Mouse (Mus musculus) fibroblast of lung, adult 2 months (primary cell): ENCODE data around the gene Ccdc162.

Source experiments
- DNase-seq: peaks from one replicate; pipeline ENCODE4 v3.0.0-alpha.2; 2011; ENCODE audit warnings: low read depth

Gene Ccdc162

DNA sequence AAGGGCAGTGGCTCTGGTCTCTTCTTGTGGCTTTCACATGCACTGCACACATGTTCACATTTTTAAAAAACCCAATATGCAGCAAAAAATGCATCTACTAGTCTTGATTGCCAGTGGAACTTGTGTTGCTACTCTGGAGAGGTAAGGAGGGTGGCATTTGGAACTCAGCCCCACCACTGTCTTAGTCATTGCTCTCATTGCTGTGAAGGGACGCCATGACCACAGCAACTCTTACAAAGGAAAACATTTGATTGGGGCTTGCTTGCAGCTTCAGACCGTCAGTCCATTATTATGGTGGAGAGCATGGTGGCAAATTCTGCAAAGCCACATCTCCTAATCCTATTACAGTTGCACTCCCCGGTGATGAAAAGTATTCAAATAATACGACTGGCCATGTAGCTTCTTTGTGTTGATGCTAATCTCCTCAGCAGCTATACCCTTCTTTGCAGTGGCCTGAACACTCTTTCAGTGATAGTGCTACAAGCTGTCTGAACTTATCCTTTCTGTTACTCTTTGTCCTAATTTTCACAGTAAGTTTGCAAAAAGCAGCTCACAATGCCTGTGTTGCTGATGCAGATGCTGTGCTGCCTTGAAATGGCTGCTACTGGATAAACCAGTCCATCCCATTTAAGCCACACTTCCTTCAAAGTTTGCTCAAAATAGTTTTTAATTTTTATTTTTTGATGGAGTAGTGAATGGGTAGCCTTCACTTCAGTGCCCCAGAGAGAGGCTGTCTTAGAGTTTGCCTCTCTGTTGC is 179.0 kb downstream of the Ccdc162 start:
- no peak for DNase-seq

DNA sequence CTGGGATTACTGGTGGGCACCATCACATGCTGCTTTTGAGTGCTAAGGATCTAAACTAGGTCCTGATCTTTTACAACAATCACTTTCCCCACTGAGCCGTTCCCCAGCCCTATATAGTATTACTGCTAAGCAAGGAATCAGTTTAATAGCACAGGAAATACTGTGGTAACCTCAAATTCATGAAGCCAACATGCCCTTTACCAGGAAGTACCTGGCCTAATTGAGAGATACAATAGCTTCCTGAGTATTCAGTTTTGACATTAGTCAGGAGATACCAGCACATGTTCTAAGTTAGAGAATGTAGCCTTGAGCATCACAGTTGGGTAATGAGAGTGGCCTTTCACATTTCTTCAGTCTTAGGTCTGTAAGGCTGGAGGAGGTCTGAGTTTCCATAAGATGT is 179.7 kb downstream of the Ccdc162 start:
- no peak for DNase-seq

DNA sequence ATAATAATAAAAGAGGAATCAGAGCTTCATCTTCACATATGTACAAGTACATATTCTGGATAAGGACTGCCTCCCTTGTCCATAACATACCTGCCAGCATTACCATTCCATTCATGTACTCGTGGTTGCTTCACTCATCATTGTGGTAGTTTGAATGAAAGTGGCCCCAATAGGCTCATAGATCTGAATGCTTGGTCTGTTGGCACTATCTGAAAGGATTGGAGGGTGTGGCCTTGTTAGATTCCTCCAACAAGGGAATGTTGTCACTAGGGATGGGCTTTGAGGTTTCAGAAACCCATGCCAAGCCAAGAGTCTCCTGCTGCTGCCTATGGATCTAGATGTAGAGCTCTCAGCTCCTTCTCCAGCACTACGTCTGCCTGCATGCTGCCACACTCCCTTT is 180.4 kb downstream of the Ccdc162 start:
- no peak for DNase-seq

DNA sequence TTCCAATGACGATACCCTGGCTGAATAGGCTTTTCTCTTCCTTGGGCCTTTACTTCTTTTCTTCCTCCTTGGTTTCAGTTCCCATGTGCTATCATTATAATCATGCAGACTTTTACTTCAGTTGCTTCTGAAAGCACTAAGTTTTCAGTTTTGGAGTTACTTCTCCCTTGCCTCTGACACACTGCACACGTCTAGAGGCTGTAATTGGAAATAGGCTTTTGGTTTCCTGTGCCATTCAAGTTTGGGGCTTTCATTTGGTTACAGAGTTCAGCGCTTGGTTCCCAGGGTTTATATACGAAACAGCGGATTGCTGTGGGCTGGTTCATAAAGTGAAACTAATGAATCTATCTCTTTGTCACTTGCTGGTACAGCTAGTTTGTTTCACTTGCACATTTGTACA is 186.5 kb downstream of the Ccdc162 start:
- DNase-seq, result no peak

DNA sequence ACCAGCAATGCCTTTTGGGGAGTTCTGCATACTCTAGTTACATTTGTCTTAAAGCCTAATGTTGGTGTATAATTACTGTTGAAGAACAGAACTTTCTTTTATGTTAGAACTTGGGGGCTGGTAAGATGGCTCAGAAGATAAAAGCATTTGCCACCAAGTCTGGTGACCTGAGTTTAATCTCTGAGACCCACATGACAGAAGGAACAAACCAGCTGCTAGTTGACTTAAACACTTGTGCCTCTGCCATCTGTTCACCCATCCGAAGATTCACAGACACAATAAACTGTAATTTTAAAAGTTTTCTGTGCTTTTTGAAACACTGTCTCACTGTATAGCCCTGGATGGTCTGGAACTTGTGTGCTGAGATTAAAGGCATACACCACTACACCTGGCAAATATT is 190.7 kb downstream of the Ccdc162 start:
- DNase-seq, result no peak

DNA sequence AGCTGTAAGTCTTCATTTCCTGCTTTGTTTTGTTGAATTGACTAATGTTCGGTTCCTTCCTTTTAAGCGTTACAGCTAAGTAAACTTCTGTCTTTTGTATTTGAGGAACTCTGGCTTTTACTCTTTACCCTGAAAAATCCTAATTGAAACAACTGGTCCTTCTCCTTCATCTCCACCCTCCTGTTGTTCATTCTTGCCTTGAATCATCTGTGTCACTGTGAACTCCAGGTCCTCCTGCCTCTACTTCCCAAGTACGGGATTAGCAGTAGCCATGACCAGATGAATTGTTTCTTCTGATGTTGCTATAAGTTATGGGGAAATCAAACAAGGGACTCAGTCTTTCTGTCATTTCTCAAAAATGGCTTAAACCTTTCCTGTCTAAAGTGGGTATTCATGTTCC is 193.0 kb downstream of the Ccdc162 start:
- DNase-seq, result no peak

DNA sequence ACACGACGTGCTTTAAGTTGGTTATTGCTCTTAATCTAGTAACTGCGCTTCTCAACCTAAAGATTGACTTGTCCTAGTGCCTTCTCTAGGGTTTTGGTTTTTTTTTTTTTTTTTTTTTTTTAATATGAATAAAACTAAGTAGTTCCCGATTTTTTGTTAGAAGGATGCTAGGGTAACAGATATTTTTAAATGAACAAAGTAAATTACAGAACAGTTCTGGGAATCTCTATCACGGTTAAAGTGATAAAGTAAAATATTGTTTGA is 196.1 kb downstream of the Ccdc162 start:
- DNase-seq, result no peak

DNA sequence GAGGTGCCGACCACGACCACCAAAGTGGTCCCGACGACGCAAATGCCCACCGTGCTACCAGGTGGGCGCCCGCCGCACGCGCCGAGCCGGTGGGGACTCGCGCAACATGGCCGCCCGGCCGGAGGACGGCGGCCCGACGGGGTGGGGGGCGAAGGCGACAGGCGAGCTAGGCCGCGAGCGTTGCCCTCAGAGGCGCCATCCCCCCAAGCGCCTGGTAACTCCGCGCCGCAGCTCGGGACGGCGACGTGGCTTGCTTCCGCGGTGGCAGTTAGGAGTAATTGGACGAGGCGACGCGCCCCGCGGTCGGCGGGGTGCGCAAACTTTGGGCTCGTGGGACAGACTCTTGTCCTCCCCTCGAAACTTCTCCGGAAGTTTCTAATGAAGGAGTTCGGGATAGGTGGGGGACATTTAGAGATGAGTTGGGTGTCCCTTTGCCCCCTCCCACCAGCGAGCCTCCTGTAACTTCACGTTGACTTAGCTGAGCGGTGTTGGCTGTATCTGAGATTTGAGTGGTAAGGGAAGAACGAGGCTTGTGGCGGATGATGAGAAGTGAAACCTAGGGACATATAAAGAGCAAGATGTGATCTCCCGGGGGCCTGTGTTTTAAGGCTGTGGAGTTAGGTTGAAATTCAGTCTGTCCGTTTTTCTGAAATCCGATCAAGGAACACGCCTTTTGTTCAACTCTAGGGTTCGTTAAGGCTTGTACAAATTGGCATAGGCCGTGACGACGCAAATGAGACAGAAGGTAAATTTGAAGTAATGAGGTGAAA is 196.6 kb downstream of the Ccdc162 start:
- DNase-seq, result no peak

DNA sequence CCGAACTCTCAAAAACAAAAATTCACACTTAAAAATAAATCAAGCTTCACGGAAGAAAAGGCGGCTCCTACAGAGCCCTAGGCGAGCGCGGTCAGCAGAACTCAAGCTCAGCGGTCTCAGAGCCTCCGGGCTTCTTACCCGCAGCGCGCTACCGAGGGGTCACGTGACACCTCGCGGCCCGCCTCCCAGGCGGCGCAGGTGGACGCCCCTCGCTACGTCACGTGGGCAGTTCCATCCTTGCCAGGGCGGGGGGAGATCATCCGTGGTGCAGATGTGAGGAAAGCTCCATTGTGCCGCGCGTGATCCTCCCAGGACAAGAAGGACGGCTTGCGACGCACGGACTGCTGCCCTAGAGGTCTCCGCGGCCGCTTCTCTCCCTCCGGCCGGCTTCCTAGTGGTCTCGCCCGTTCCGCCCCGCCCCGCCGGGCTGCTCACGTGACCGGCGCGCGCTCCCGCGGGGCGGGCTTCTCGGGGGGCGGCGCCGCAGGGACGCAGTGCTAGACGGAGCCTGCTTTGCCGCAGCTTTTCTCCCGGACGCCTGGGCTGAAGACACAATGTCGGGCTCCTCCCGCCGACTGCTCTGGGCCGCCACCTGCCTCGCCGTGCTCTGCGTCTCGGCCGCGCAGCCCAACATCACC is 197.3 kb downstream of the Ccdc162 start, which contains the start of gene Cd164:
Gene Cd164, plus strand, starts transcription at position 434 of the 638 bp plus-strand sequence.
- peak; percentile 80 for DNase-seq

DNA sequence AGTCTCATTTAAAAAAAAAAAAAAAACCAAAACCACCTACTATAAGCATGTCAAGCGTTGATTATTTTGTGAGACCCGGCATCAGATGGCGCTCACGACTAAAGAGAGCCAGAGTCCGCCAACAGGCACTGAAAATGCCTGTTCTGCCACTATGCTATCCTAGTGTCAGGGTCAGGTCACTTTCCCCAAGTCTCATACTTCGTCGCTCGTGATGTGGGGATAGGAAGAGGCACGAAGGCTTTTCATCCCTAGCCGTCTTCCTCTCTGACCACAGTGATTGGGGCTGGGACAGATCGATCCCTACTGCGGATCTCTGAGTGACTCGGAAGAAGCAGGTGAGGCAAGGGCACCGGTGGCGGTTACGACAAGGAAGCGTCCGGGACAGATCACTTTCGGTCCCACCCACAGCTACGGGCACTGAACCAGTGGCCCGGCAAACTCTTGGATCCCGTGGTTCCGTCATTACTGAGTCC is 197.9 kb downstream of the Ccdc162 start:
- DNase-seq, result peak; percentile 67

DNA sequence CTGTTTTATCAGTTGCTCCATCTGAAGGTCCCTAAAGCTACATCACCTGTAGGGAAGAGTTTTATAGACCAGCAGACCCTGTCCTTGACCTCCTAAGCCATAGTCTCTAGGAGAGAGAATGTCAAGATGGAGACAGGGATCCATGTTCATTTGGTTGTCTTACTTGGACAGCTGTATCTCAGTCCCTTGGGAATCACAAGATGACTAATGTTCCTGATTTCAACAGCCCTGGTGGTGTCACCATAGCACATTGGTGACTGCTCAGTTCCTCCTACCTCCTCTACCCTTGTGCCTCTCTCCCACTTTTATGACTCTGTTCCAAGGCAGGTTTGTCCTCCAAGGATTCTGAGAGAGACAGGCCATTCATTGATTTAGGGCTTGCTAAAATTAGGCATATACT is 201.5 kb downstream of the Ccdc162 start:
- DNase-seq, result no peak

DNA sequence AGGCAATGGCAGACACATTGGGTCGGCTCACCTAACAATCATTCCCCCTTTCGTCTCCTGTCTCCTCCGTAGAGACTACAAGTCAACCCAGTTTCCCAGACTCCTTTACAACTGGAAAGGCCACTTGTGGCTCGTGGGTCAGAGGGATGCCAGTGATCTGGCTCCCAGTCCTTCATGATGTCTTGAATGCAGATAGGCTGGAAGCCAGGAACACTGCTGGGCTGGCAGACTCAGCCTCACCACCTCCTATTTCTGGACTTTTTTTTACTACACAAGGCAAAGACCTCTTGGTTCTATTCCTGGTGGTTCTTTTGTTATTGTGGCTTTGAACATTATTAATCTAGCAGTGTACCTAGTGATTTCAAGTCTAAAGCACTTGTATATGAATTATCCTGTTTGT is 202.1 kb downstream of the Ccdc162 start:
- no peak for DNase-seq

DNA sequence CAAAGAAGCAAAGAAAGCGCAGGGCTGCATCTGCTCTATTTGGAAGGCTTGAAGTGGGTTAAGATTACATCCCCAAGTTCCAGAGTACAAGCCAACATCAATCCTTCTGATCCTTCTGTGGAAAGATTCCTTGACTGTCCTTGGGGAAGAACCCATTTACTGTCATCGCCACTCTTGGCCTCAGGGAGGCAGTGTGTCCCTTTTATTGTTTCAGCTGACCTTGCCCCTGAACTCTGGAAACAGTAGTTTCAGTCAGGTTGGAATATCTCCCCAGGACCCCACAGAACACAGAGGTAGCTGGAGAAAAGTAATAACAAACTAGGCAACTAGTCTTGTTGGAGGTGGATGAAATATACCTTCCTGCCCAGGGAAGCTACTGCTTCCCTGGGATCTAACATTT is 207.3 kb downstream of the Ccdc162 start:
- no peak for DNase-seq

DNA sequence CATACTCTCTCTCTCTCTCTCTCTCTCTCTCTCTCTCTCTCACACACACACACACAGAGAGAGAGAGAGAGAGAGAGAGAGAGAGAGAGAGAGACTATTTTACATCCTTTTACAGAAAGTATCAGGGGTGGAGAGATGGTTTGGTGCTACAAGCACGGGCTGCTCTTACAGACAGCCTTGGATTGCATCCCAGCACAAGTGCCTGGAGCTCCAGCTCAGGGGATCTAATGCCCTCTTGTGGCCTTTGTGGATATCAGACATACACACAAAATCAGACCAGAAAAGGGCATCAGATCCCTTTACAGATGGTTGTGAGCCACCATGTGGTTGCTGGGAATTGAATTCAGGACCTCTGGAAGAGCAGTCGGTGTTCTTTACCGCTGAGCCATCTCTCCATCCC is 211.0 kb downstream of the Ccdc162 start:
- DNase-seq, result peak; percentile 72

DNA sequence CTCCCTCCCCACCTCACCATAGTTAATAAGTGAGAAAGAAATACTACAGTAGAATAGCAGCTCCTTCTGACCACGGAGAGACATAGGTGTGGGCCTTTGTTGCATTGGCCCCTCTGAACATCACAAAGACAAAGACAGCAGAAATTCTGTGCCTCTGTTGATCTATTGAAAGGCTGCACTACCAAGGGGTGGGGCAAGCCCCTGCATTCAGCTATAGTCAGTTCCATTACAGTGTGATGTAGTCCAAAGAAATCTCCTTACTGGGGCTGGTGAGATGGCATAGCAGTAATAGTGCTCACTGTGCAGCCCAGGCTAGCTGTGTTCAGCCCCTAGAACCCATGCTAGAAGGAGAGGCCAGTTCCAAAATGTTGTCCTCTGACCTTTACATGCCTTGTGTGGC is 211.4 kb downstream of the Ccdc162 start:
- DNase-seq, result no peak

DNA sequence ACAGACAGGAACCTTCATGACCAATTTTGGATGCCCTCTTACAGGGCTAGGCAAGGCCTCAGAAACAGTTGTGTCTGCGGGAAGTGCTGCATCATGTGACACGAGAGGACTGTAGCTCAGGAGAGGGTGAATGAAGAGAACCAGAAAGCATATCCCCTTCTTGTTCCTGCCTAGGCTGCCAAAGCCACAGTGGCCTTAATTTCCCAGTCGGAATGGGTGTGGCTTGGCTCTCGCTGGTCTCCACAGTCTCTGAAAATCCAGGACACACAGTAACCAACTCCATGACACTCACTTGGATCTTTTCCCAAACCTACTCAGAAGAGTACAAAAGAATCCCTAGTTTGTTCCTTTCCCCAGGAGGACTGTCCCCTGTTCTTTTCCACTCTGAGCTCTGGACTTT is 215.5 kb downstream of the Ccdc162 start:
- DNase-seq, result no peak

DNA sequence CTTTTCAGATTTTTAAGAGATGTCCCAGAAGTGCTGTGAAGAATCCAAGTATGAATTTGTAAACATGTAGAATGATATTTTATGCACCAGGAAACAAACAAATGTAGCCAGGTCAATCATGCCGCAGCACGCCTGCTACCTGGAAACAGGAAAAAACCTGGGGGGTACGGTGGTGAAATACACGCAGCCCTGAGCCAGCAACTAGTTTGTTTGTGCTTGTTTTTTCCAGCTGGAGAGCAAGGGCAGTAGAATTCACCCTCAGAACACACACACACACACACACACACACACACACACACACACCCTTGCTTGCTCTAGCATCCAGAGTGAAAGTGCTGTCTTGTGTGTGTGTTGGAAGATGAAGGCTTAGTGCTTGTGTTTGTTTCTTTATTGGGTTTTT is 225.3 kb downstream of the Ccdc162 start:
- no peak for DNase-seq

DNA sequence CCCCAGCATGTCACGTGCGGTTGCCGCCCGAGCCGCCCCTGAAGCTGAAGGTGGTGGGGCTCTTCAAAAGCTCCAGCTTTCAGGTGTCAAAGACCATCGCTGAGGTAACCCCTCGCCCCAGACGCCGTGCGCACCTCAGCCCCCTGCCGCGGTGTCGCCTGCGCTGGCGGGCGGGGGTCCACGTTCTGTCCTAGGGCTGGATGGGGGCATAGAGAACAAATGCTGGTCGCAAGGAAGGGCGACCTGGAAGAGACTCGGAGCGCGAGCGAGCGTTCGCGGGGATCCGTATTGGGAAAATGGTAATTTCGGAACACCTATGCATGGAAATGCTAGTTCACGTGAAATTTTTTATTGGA is 225.9 kb downstream of the Ccdc162 start:
- DNase-seq, result no peak

DNA sequence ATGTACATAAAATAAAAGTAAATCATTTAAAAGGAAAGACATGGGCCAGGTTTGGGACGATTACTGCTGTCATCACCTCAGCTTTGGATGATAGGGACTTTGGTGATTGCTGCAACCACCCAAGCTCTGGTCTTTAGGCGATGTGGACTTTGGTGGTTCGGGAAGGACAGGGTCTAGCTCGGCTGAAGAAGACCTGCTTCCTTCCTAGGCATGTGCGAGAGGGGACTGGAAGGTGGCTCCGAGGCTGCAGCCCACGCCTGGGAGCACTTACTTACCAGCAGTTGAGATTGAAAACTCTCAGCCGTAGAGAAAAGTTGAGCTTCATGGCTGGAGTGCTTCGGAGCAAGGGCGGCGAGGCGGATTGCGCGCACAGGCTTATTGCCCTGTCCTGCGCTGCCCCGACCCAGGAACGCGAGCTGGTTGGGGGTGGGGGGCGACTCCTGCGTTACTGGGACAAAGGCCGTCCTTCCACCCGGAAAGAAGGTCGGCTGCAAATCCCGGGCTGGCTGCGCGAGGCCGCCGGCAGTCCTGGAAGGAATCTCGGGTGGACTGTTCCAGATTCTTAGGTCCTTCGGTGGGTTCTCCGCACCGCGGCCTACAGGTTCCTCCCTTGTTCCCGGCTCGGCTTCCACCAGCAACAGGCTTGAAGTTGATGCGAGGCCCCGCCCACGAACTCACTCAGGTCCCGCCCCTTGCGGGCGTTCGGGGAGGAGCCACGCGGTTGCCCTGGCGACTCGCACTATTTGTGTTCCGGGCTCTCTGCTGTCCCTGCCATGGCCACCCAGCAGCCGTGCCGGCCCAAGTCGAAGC is 226.5 kb downstream of the Ccdc162 start, which contains the start of the genes Smpd2 and Ppil6:
Gene Smpd2, minus strand, starts transcription at position 662 of the 810 bp plus-strand sequence.
Gene Ppil6, plus strand, starts transcription at position 732 of the 810 bp plus-strand sequence.
- DNase-seq, result peak; percentile 82

DNA sequence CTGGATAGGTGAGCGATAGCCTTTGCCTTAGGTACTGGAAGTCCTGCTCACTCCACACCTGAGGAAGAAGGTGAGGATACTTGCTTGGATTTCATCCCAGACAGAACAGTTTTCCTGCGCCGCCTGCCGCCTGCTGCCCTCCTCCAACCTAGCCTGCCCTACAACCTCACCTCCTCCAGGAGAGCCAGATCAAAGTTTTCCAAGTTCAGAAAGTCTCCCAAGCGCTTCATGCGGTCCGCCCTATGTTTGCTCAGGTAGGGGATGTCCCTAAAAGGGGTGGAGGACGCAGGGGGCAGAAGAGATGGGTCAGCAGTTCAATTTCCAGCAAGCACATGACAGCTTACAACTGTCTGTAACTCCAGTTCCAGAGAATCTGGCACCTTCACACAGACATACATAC is 227.1 kb downstream of the Ccdc162 start:
- DNase-seq, result no peak

DNA sequence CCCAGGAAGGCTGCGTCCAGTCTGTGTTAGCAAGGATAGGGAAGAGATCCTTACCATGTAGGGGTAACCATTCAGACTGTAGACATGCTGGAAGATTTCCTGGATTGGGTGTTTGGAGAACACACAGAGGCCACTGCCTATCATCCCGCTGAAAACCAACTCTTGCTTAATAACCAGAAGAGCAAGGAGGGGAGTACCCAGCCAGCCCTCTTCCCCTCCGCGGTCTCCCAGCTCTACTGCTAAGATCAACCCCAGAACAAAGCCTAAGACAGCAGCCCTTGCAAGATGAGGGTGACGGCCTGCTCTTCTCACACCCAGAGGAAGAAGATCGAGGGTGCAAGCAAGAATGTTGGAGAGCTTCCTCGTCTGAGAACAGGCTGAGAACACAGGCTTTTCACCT is 227.6 kb downstream of the Ccdc162 start:
- DNase-seq, result no peak
